Mouse (Mus musculus) limb, embryonic 15.5 days (tissue): Measurements from ENCODE around the gene Prl2c2. TPM values are rescaled to one million over a fixed set of nuclear protein-coding genes. Genes with fewer than 3 reads are reported as not detected.
"Not testable (repeated sequence)": the region's sequence is repeated elsewhere in the genome, so short reads cannot be mapped to it uniquely, and the experiment has no call there.

ENCODE experiments used
- ATAC-seq: fragments of 200-750 bp; cut with Nextera tagmentation; 2 replicates; pipeline ENCODE4 v1.8.0; 2017; ENCODE audit warnings: low read depth, moderate TSS enrichment; ENCODE audit not compliant: insufficient number of reproducible peaks, low FRiP score, low TSS enrichment
- H3K27ac ChIP-seq: fragments of 300-500 bp; sonication (generic); 2 replicates; pipeline ENCODE4 v1.5.1; 2015; ENCODE audit warnings: moderate library complexity, mild to moderate bottlenecking, inconsistent platforms
- H3K27me3 ChIP-seq: fragments of 300-500 bp; sonication (generic); 2 replicates; pipeline ENCODE4 v1.6.1; 2015; ENCODE audit warnings: inconsistent platforms
- H3K36me3 ChIP-seq: fragments of 300-500 bp; sonication (generic); 2 replicates; pipeline ENCODE4 v1.6.1; 2015; ENCODE audit warnings: inconsistent platforms
- H3K4me1 ChIP-seq: fragments of 300-500 bp; sonication (generic); 2 replicates; pipeline ENCODE4 v1.6.1; 2015; ENCODE audit warnings: inconsistent platforms
- H3K4me2 ChIP-seq: fragments of 300-500 bp; sonication (generic); 2 replicates; pipeline ENCODE4 v1.6.1; 2015; ENCODE audit warnings: mild to moderate bottlenecking, inconsistent platforms
- H3K4me3 ChIP-seq: fragments of 300-500 bp; sonication (generic); 2 replicates; pipeline ENCODE4 v1.5.1; 2015; ENCODE audit warnings: mild to moderate bottlenecking, inconsistent platforms
- H3K9ac ChIP-seq: fragments of 300-500 bp; sonication (generic); 2 replicates; pipeline ENCODE4 v1.6.1; 2015; ENCODE audit warnings: inconsistent platforms
- H3K9me3 ChIP-seq: fragments of 300-500 bp; sonication (generic); 2 replicates; pipeline ENCODE4 v1.6.1; 2016; ENCODE audit warnings: inconsistent platforms
- WGBS: fragments of 180-500 bp; shearing (Covaris S2); methylation state at CpG from one replicate; pipeline ENCODE4 v1.1.7; 2015; 5-methylcytosine and 5-hydroxymethylcytosine counted together
- polyA plus RNA-seq: library from polyadenylated mRNA; unstranded; fragments of >200 nt; fragmentation: Nextera tagmentation; extraction: Ambion mirVana; gene quantifications from 2 replicates; pipeline ENCODE4 v1.2.1, GENCODE M21; 2015

Gene Prl2c2
- not detected in 2 replicates for polyA plus RNA-seq

- H3K27me3 ChIP-seq, H3K4me1 ChIP-seq, H3K9me3 ChIP-seq, H3K4me2 ChIP-seq, H3K9ac ChIP-seq, H3K4me3 ChIP-seq, H3K36me3 ChIP-seq, ATAC-seq, H3K27ac ChIP-seq: not testable (repeated sequence)
- 55% methylated on average over 2 of the region's 2 CpGs for WGBS
Observed at GRCm38 (mm10) chr13:13005283-13005682, at the start of gene Prl2c2. TSS of gene Prl2c2 (minus strand) at chr13:13005383.

- H3K9me3 ChIP-seq, H3K4me3 ChIP-seq, H3K4me2 ChIP-seq, H3K36me3 ChIP-seq, ATAC-seq, H3K27me3 ChIP-seq, H3K4me1 ChIP-seq, H3K27ac ChIP-seq, H3K9ac ChIP-seq: not testable (repeated sequence)
- WGBS = 64% methylated on average over 3 of the region's 3 CpGs
Observed at GRCm38 (mm10) chr13:13025872-13026271, 20.7 kb upstream of the Prl2c2 start.

GRCm38 (mm10) chr13:13013993-13014549 lies 8.9 kb upstream of the Prl2c2 start:
- not testable (repeated sequence) for H3K9me3 ChIP-seq, H3K4me1 ChIP-seq, H3K27ac ChIP-seq, H3K4me3 ChIP-seq, ATAC-seq, H3K27me3 ChIP-seq, H3K4me2 ChIP-seq, H3K36me3 ChIP-seq, H3K9ac ChIP-seq
- 82% methylated on average over 2 of the region's 2 CpGs for WGBS

Other genes starting within 250 kb of the Prl2c2 start
- 0.42 and 0.71 TPM in 2 replicates for gene Prl2c3, start 205.3 kb downstream of the Prl2c2 start, polyA plus RNA-seq
- gene Prl2c5, start 177.3 kb upstream of the Prl2c2 start, polyA plus RNA-seq = not detected in 2 replicates